Mouse (Mus musculus) hindbrain, embryonic 16.5 days (tissue): ENCODE measurements around the gene Phlda1. TPM values are rescaled to one million over a fixed set of nuclear protein-coding genes. Genes with fewer than 3 reads are reported as not detected.

ENCODE experiments used
- ATAC-seq: fragments of 200-750 bp; cut with Nextera tagmentation; 2 replicates; pipeline ENCODE4 v1.8.0; 2017; ENCODE audit warnings: moderate TSS enrichment, moderate library complexity
- H3K27ac ChIP-seq: fragments of 300-500 bp; sonication (generic); 2 replicates; pipeline ENCODE4 v1.5.1; 2014; ENCODE audit warnings: low read depth, mild to moderate bottlenecking, control low read depth, low read length, moderate library complexity
- H3K27me3 ChIP-seq: fragments of 300-500 bp; sonication (generic); replicated peaks from 2 replicates; pipeline ENCODE4 v1.6.1; 2014; ENCODE audit warnings: low read length; ENCODE audit not compliant: control insufficient read depth, insufficient read depth
- H3K36me3 ChIP-seq: fragments of 300-500 bp; sonication (generic); 2 replicates; pipeline ENCODE4 v1.6.1; 2014; ENCODE audit warnings: mild to moderate bottlenecking, low read length, moderate library complexity, mixed read lengths; ENCODE audit not compliant: control insufficient read depth, insufficient read depth
- H3K4me1 ChIP-seq: fragments of 300-500 bp; sonication (generic); 2 replicates; pipeline ENCODE4 v1.6.1; 2014; ENCODE audit warnings: low read depth, low read length; ENCODE audit not compliant: control insufficient read depth, insufficient read depth
- H3K4me2 ChIP-seq: fragments of 300-500 bp; sonication (generic); 2 replicates; pipeline ENCODE4 v1.6.1; 2014; ENCODE audit warnings: mild to moderate bottlenecking, low read length, control low read depth, moderate library complexity
- H3K4me3 ChIP-seq: fragments of 300-500 bp; sonication (generic); 2 replicates; pipeline ENCODE4 v1.5.1; 2014; ENCODE audit warnings: mild to moderate bottlenecking, low read length, control low read depth, moderate library complexity
- H3K9ac ChIP-seq: fragments of 300-500 bp; sonication (generic); 2 replicates; pipeline ENCODE4 v1.6.1; 2014; ENCODE audit warnings: low read depth, mild to moderate bottlenecking, control low read depth, low read length, moderate library complexity
- H3K9me3 ChIP-seq: fragments of 300-500 bp; sonication (generic); 2 replicates; pipeline ENCODE4 v1.6.1; 2014; ENCODE audit warnings: mild to moderate bottlenecking, low read length, moderate library complexity; ENCODE audit not compliant: control insufficient read depth
- WGBS: fragments of 180-500 bp; shearing (Covaris S2); extraction: QIAGEN DNeasy Blood & Tissue Kit; methylation state at CpG from one replicate; pipeline ENCODE4 v1.1.7; 2014; 5-methylcytosine and 5-hydroxymethylcytosine counted together
- polyA plus RNA-seq: library from polyadenylated mRNA; unstranded; fragments of >200 nt; fragmentation: Nextera tagmentation; extraction: Ambion mirVana; gene quantifications from 2 replicates; pipeline ENCODE4 v1.2.1, GENCODE M21; 2015

Gene Phlda1
- polyA plus RNA-seq, 1 experiment from 2014 or later: 54.4 TPM

- no peak for ATAC-seq
- Histone ChIP-seq H3K4me3 (no peak overlapping the region), H3K27ac (no peak overlapping the region), H3K9ac (no peak overlapping the region), H3K27me3 (no peaks in the 10 kb centered on the region), H3K4me2 (no peak overlapping the region), H3K4me1 (no peaks in the 10 kb centered on the region; the same call in 1 of the 2 replicates), H3K36me3 (no peaks in the 10 kb centered on the region), H3K9me3 (no peaks in the 10 kb centered on the region)
- WGBS: 93% methylated on average over 4 of the region's 4 CpGs
Measured at GRCm38 (mm10) chr10:111518350-111518749, 12.3 kb downstream of the Phlda1 start.

- H3K9me3 ChIP-seq: no peaks in the 10 kb centered on the region
- peak overlapping the region; percentile 12; the same call in 1 of the 2 replicates for H3K9ac ChIP-seq
- 37% methylated on average over 24 of the region's 24 CpGs for WGBS
- H3K4me3 ChIP-seq: peak overlapping the region; percentile 28
- no peaks in the 10 kb centered on the region for H3K36me3 ChIP-seq
- H3K4me1 ChIP-seq: peaks cover 2% of the 10 kb centered on the region
- H3K4me2 ChIP-seq: peak overlapping the region; percentile 43
- peak overlapping the region; percentile 30; the same call in 1 of the 2 replicates for H3K27ac ChIP-seq
- H3K27me3 ChIP-seq: no peaks in the 10 kb centered on the region
- peak; percentile 74 for ATAC-seq
Measured at GRCm38 (mm10) chr10:111519620-111520370, 13.7 kb downstream of the Phlda1 start.

DNA sequence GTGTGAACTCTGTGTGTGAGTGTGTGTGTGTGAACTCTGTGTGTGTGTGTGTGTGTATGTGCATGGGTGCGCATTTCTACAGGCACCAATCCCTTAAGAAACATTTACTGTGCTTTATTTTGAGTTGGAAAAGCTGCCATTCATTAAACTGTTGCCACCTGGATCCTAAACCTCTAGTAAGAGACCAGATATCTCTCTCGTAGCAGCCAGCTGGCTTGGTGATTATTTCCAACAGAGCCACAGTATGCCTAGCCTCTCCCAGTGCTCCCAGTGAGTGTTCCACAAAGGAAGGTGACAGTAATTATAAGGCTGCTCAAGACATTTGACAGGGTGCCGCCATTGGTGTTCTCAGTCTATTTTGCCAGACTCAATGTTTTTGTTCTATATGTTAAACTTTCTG, 14.5 kb downstream of the Phlda1 start:
- 52% methylated on average over 3 of the region's 3 CpGs for WGBS
- no peak overlapping the region for H3K4me2 ChIP-seq
- no peak overlapping the region for H3K9ac ChIP-seq
- no peaks in the 10 kb centered on the region for H3K27me3 ChIP-seq
- ATAC-seq: no peak
- H3K4me1 ChIP-seq: peaks cover 2% of the 10 kb centered on the region
- no peaks in the 10 kb centered on the region for H3K36me3 ChIP-seq
- no peaks in the 10 kb centered on the region for H3K9me3 ChIP-seq
- no peak overlapping the region for H3K4me3 ChIP-seq
- no peak overlapping the region for H3K27ac ChIP-seq

DNA sequence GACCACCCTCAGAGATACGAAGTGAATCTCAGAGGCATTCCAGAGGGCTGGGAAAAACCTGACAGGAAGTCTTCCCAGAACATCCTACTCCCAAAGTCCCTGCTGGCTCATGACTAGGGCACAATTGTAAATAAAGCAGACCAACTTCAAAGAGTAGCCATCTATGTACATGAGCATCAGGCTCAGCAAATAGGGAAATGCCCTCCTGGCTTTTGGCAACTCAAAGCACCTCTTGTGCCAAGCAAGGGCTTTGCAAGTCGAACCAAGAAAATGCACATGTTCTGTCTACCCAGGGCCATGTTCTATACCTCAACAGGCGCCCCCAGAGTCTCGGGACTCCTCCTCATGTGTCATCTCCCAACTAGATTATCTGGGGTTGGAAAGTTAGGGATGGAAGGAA, 15.6 kb downstream of the Phlda1 start:
- H3K4me3 ChIP-seq: no peak overlapping the region
- H3K4me2 ChIP-seq: no peak overlapping the region
- no peaks in the 10 kb centered on the region for H3K9me3 ChIP-seq
- H3K27ac ChIP-seq: no peak overlapping the region
- H3K36me3 ChIP-seq: no peaks in the 10 kb centered on the region
- no peak overlapping the region for H3K9ac ChIP-seq
- H3K4me1 ChIP-seq: peaks cover 2% of the 10 kb centered on the region
- WGBS: 68% methylated on average over 4 of the region's 4 CpGs
- H3K27me3 ChIP-seq: no peaks in the 10 kb centered on the region
- no peak for ATAC-seq

GRCm38 (mm10) chr10:111522230-111522629, 16.1 kb downstream of the Phlda1 start:
- WGBS: 67% methylated on average over 4 of the region's 4 CpGs
- ATAC-seq: no peak
- Histone ChIP-seq H3K4me2 (no peak overlapping the region), H3K27ac (no peak overlapping the region), H3K9me3 (no peaks in the 10 kb centered on the region), H3K9ac (no peak overlapping the region), H3K27me3 (no peaks in the 10 kb centered on the region), H3K4me3 (no peak overlapping the region), H3K4me1 (peaks cover 2% of the 10 kb centered on the region), H3K36me3 (no peaks in the 10 kb centered on the region)

DNA sequence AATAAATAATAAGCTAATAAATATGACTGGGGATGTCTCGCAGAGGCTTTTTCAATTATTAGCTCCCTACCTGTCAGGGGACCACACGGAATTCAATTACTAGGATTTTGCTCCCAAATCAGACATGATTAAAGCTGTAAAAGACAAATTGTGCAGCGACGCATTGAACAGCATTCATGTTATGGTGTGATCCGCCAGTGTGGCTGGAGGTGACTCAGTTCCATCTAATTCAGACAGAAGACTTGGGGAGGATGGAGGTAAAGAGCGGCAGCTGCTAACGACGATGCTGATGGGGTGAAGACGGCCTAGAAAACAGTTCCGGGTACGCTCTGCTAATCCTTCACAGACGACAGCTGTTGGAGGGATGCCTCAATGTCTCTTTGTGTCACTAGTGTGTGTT, 17.8 kb downstream of the Phlda1 start:
- 36% methylated on average over 12 of the region's 12 CpGs for WGBS
- Histone ChIP-seq H3K4me1 (peaks cover 2% of the 10 kb centered on the region), H3K9me3 (no peaks in the 10 kb centered on the region), H3K27me3 (no peaks in the 10 kb centered on the region), H3K4me3 (no peak overlapping the region), H3K36me3 (no peaks in the 10 kb centered on the region), H3K9ac (no peak overlapping the region), H3K27ac (no peak overlapping the region), H3K4me2 (no peak overlapping the region)
- no peak for ATAC-seq

DNA sequence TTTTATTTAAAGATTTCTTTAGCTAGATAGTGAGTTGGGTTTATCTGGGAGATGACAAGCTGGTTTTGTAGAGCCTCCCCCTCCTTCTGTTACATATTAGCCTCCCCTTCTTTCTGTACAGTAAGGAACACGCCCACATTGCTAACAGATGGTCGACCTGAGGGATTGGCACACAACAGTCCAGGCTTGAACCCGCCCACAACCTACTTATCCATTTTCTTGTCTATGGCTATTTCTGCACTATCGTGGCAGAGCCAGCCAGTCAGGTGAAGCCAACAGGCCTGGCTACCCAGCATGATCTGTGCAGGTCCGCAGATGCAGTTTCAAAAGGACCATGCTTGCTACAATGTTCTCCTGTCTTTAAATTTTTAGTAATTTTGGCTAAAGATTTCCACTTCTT, 21.0 kb downstream of the Phlda1 start:
- peak; percentile 45; the same call in 1 of the 2 replicates for ATAC-seq
- WGBS: 74% methylated on average over 5 of the region's 5 CpGs

GRCm38 (mm10) chr10:111527613-111528012, 21.5 kb downstream of the Phlda1 start:
- H3K4me2 ChIP-seq: no peak overlapping the region
- WGBS: 89% methylated on average over 7 of the region's 7 CpGs
- no peak for ATAC-seq
- H3K36me3 ChIP-seq: no peaks in the 10 kb centered on the region
- no peaks in the 10 kb centered on the region for H3K27me3 ChIP-seq
- H3K4me1 ChIP-seq: peaks cover 2% of the 10 kb centered on the region
- no peak overlapping the region for H3K27ac ChIP-seq
- H3K9me3 ChIP-seq: no peaks in the 10 kb centered on the region
- H3K4me3 ChIP-seq: no peak overlapping the region
- no peak overlapping the region for H3K9ac ChIP-seq

More for the DNA sequence above, 21.0 kb downstream of the Phlda1 start:
- no peak overlapping the region for H3K4me3 ChIP-seq
- no peaks in the 10 kb centered on the region for H3K27me3 ChIP-seq
- H3K4me1 ChIP-seq: peaks cover 2% of the 10 kb centered on the region
- H3K4me2 ChIP-seq: no peak overlapping the region
- H3K27ac ChIP-seq: no peak overlapping the region
- H3K36me3 ChIP-seq: no peaks in the 10 kb centered on the region
- no peaks in the 10 kb centered on the region for H3K9me3 ChIP-seq
- H3K9ac ChIP-seq: no peak overlapping the region

DNA sequence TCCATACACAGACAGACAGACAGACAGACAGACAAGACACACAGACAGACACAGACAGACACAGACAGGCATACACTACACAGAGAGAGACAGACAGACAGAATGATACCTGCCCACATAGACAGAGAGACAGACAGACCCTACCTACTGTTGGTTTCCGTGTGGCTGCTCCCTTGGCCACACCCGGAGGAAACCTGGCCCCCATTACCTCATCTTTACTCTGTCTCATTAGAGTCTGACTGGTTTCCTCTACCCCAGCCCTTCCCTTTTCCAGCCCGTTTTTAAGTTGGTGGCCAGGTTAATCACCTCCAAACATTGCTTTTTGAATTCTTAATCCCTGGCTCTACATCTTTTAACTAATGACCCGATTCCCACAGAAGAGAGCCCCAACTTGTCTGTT, 22.2 kb downstream of the Phlda1 start:
- no peak overlapping the region for H3K9ac ChIP-seq
- H3K4me3 ChIP-seq: no peak overlapping the region
- no peak overlapping the region for H3K4me2 ChIP-seq
- H3K27ac ChIP-seq: no peak overlapping the region
- ATAC-seq: no peak
- H3K27me3 ChIP-seq: no peaks in the 10 kb centered on the region
- no peaks in the 10 kb centered on the region for H3K36me3 ChIP-seq
- WGBS: 78% methylated on average over 4 of the region's 4 CpGs
- H3K9me3 ChIP-seq: no peaks in the 10 kb centered on the region
- H3K4me1 ChIP-seq: peaks cover 2% of the 10 kb centered on the region
